Mouse (Mus musculus): ENCODE measurements around the gene Coq10b. TPM values are rescaled to one million over a fixed set of nuclear protein-coding genes. Genes with fewer than 3 reads are reported as not detected.
"Not testable (repeated sequence)": the region's sequence is repeated elsewhere in the genome, so short reads cannot be mapped to it uniquely, and the experiment has no call there.

Gene Coq10b
- polyA plus RNA-seq, 1 experiment = 6.6 TPM

- no peak overlapping the region for H3K27ac ChIP-seq (ENCODE audit: control insufficient read depth, insufficient read depth, low read length)
- no peak for DNase-seq
- TF ChIP-seq CTCF (IDR thresholded peaks at IDR 0.05; ENCODE audit: borderline replicate concordance, control insufficient read depth, extremely low read depth, insufficient read depth, low read length, poor library complexity) = no peak
- no peak for TF ChIP-seq POLR2A (IDR thresholded peaks at IDR 0.05; ENCODE audit: control insufficient read depth, extremely low read depth, insufficient read depth, low read length, poor library complexity)
- H3K4me1 ChIP-seq (replicated peaks; ENCODE audit: control insufficient read depth, insufficient read depth, low read length) = no peaks in the 10 kb centered on the region
- no peaks in the 10 kb centered on the region for H3K27me3 ChIP-seq (ENCODE audit: control insufficient read depth, insufficient read depth, low read length)
- H3K36me3 ChIP-seq (ENCODE audit: control insufficient read depth, insufficient read depth, low read length) = no peaks in the 10 kb centered on the region
- WGBS = 86% methylated on average over 4 of the region's 4 CpGs
- no peak overlapping the region for H3K4me3 ChIP-seq (ENCODE audit: control insufficient read depth, insufficient read depth, low read length)
Measured at GRCm38 (mm10) chr1:55053596-55053995, 1.0 kb downstream of the Coq10b start.

GRCm38 (mm10) chr1:55055322-55056115, 2.9 kb downstream of the Coq10b start:
- no peak for TF ChIP-seq POLR2A (IDR thresholded peaks at IDR 0.05; ENCODE audit: control insufficient read depth, extremely low read depth, insufficient read depth, low read length, poor library complexity)
- no peak for TF ChIP-seq CTCF (IDR thresholded peaks at IDR 0.05; ENCODE audit: borderline replicate concordance, control insufficient read depth, extremely low read depth, insufficient read depth, low read length, poor library complexity)
- no peak for DNase-seq
- Histone ChIP-seq H3K4me1 (replicated peaks; ENCODE audit: control insufficient read depth, insufficient read depth, low read length) (no peaks in the 10 kb centered on the region), H3K27ac (ENCODE audit: control insufficient read depth, insufficient read depth, low read length) (no peak overlapping the region), H3K4me3 (ENCODE audit: control insufficient read depth, insufficient read depth, low read length) (no peak overlapping the region), H3K27me3 (ENCODE audit: control insufficient read depth, insufficient read depth, low read length) (no peaks in the 10 kb centered on the region), H3K36me3 (ENCODE audit: control insufficient read depth, insufficient read depth, low read length) (no peaks in the 10 kb centered on the region)
- whole genome bisulfite sequencing = 61% methylated on average over 5 of the region's 5 CpGs

GRCm38 (mm10) chr1:55058383-55058782, 5.8 kb downstream of the Coq10b start:
- H3K4me3 ChIP-seq (ENCODE audit: control insufficient read depth, insufficient read depth, low read length); H3K36me3 ChIP-seq (ENCODE audit: control insufficient read depth, insufficient read depth, low read length); H3K27me3 ChIP-seq (ENCODE audit: control insufficient read depth, insufficient read depth, low read length); DNase-seq; H3K4me1 ChIP-seq (replicated peaks; ENCODE audit: control insufficient read depth, insufficient read depth, low read length); H3K27ac ChIP-seq (ENCODE audit: control insufficient read depth, insufficient read depth, low read length): not testable (repeated sequence)
- WGBS = 72% methylated on average over 3 of the region's 3 CpGs

DNA sequence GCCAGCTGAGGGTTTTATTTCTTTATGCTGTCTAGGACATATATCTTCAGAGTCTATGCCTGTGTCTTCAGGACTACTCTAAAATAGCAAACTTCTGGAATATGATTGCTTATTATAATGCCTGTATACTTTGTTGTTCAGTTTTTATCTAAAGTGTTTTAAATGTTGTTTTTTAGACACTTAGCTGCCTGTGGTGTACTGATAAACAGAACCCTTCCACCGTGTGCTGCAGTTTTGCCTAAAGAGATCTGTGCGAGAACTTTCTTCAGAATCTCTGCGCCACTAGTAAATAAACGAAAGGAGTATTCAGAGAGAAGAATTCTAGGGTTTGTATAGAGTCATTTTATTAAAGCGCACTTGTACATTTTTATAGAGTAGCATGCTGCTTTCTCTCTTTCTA, 8.5 kb downstream of the Coq10b start:
- no peak for TF ChIP-seq POLR2A (IDR thresholded peaks at IDR 0.05; ENCODE audit: control insufficient read depth, extremely low read depth, insufficient read depth, low read length, poor library complexity)
- Histone ChIP-seq H3K4me3 (ENCODE audit: control insufficient read depth, insufficient read depth, low read length) (no peak overlapping the region), H3K36me3 (ENCODE audit: control insufficient read depth, insufficient read depth, low read length) (peaks cover 23% of the 10 kb centered on the region), H3K27me3 (ENCODE audit: control insufficient read depth, insufficient read depth, low read length) (no peaks in the 10 kb centered on the region), H3K27ac (ENCODE audit: control insufficient read depth, insufficient read depth, low read length) (no peak overlapping the region), H3K4me1 (replicated peaks; ENCODE audit: control insufficient read depth, insufficient read depth, low read length) (no peaks in the 10 kb centered on the region)
- 96% methylated on average over 5 of the region's 5 CpGs for WGBS
- no peak for DNase-seq

DNA sequence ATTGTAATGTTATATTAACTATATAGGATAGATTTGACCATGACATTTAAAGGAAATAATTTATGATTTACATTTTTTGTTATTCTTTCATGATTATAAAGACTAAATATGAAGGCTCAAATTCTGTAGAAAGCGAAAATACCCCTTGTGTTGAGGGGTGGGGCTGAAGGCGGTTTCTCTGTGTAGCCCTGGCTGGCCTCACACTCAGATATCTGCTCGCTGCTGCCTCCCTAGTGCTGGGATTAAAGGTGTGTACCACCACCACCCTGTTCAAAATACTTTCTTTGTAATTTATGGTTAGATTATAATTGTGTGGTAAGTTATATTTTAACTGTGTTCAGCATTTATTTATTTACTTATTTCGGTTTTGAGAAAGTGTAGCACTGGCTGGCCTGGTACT, 9.2 kb downstream of the Coq10b start:
- Histone ChIP-seq H3K4me3 (ENCODE audit: control insufficient read depth, insufficient read depth, low read length) (no peak overlapping the region), H3K4me1 (replicated peaks; ENCODE audit: control insufficient read depth, insufficient read depth, low read length) (no peaks in the 10 kb centered on the region), H3K27ac (ENCODE audit: control insufficient read depth, insufficient read depth, low read length) (no peak overlapping the region), H3K36me3 (ENCODE audit: control insufficient read depth, insufficient read depth, low read length) (peaks cover 23% of the 10 kb centered on the region), H3K27me3 (ENCODE audit: control insufficient read depth, insufficient read depth, low read length) (no peaks in the 10 kb centered on the region)
- DNase-seq = no peak
- WGBS = 98% methylated on average over 4 of the region's 4 CpGs
- TF ChIP-seq CTCF (IDR thresholded peaks at IDR 0.05; ENCODE audit: borderline replicate concordance, control insufficient read depth, extremely low read depth, insufficient read depth, low read length, poor library complexity) = no peak
- TF ChIP-seq POLR2A (IDR thresholded peaks at IDR 0.05; ENCODE audit: control insufficient read depth, extremely low read depth, insufficient read depth, low read length, poor library complexity) = no peak

DNA sequence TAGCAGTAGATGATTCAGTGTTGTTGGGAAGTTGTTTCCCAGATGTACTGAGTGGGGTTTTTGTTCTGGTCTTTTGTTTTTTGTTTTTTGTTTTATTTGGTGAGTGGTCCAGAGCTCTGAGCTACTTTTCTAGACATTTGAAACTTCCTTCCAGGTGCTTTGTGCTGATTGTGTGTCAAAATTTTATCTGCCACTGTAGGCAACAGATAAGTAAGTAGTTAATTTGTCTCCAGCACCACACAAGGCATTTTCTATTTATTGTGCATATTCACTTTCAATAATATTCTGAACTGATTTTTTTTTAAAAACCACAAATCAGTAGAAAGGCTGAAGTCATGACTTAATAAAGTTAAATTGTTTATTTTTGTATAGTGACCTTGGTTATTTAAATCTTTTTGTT, 19.8 kb downstream of the Coq10b start:
- H3K27me3 ChIP-seq (ENCODE audit: control insufficient read depth, insufficient read depth, low read length); H3K27ac ChIP-seq (ENCODE audit: control insufficient read depth, insufficient read depth, low read length); H3K4me1 ChIP-seq (replicated peaks; ENCODE audit: control insufficient read depth, insufficient read depth, low read length); DNase-seq; H3K4me3 ChIP-seq (ENCODE audit: control insufficient read depth, insufficient read depth, low read length); H3K36me3 ChIP-seq (ENCODE audit: control insufficient read depth, insufficient read depth, low read length): not testable (repeated sequence)

DNA sequence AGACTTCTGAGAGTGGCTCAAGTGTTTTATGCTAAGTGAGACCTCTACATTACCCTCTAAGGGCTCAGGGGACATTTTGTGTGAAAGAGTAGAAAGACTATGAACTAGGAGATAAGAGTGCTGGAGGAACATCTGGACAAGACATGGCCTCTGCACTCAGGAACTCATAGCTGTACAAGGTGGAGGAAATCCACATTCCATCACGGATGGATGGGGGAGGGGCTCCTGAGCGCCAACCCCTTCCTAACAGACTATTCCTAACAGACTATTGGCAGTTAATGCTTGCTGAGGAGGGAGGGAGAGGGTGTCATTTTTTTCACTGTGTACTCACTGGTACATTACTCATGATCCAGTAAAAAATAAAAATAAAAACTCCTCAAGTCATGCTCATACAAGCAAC, 22.2 kb downstream of the Coq10b start:
- Histone ChIP-seq H3K27me3 (ENCODE audit: control insufficient read depth, insufficient read depth, low read length) (no peaks in the 10 kb centered on the region), H3K4me1 (replicated peaks; ENCODE audit: control insufficient read depth, insufficient read depth, low read length) (no peaks in the 10 kb centered on the region), H3K4me3 (ENCODE audit: control insufficient read depth, insufficient read depth, low read length) (no peak overlapping the region), H3K27ac (ENCODE audit: control insufficient read depth, insufficient read depth, low read length) (no peak overlapping the region), H3K36me3 (ENCODE audit: control insufficient read depth, insufficient read depth, low read length) (peaks cover 16% of the 10 kb centered on the region)
- no peak for TF ChIP-seq CTCF (IDR thresholded peaks at IDR 0.05; ENCODE audit: borderline replicate concordance, control insufficient read depth, extremely low read depth, insufficient read depth, low read length, poor library complexity)
- no peak for TF ChIP-seq POLR2A (IDR thresholded peaks at IDR 0.05; ENCODE audit: control insufficient read depth, extremely low read depth, insufficient read depth, low read length, poor library complexity)
- WGBS = 91% methylated on average over 2 of the region's 2 CpGs
- no peak for DNase-seq

All from thymus, adult 2 months (tissue).